Mouse (Mus musculus) brain, adult 10 weeks (tissue): ENCODE measurements around the gene Phgr1. TPM values are rescaled to one million over a fixed set of nuclear protein-coding genes. Genes with fewer than 3 reads are reported as not detected.

Experiments
- polyA plus RNA-seq: library from polyadenylated mRNA; stranded (reverse); fragments of 350-450 nt; fragmentation: Illumina TruSeq; extraction: RNeasy Lipid Tissue Mini Kit (QIAGEN cat#74804); gene quantifications from one replicate; pipeline ENCODE4 v1.2.3, GENCODE M21; 2015; ENCODE audit warnings: low read depth, low replicate concordance

Phgr1 gene
- not detected for polyA plus RNA-seq

DNA sequence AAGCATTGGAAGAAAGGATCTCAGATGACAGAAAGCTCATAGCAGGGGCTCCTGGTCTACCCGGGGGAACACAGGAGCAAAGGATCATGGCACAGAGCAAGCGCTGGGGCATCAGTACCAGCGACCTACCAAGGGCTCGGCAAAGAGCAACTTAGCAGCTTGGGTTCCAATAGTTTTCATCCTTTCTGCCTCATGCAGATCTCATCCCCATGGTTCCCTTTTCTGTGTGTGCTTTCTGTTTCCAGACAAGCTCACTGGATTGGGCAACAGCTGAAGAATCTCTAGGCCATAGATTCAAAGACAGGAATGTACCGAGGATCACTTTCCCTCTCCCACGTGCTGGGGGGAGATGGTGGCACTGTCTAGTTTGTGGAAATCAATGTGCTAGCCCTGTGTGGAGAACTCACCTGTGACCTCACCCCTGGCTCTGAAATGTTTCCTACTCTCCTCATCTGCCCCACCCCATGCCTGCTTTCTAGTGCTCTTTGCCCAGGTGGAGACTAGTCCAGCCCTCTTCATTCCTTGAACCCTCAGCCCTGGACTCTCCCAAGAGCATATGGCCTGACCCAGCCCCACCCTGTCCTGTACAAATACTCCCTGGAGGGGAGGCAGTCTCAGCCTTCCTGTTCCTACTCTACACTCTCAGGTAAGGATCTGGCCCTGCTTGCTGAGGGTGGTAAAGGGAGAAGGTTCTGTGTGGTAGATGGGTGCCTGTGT is at the start of gene Phgr1:
Gene Phgr1, plus strand, starts transcription at position 612 of the 717 bp plus-strand sequence.

DNA sequence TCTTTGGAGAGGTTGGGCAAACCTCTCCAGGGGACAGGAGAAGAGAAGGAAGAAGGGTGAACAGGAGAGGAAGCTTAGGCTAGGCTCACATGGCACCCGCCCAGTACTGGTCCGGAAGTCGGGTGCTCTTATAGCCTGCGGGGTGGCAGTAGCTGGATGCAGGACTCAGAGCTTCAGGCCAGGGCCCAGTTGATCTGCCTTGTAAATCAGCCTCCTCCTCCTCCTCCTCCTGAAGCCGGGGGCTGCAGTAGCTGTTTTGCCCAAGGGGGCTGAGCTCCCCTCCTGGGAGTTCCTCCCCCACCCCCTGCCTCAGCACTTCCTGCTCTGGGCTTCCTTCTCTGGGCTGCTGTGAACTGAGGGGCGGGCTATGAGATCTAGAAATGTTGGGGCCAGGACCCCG is 44.2 kb upstream of the Phgr1 start, which contains the start of gene Plcb2:
Gene Plcb2, minus strand, starts transcription at position 102 of the 400 bp plus-strand sequence.

DNA sequence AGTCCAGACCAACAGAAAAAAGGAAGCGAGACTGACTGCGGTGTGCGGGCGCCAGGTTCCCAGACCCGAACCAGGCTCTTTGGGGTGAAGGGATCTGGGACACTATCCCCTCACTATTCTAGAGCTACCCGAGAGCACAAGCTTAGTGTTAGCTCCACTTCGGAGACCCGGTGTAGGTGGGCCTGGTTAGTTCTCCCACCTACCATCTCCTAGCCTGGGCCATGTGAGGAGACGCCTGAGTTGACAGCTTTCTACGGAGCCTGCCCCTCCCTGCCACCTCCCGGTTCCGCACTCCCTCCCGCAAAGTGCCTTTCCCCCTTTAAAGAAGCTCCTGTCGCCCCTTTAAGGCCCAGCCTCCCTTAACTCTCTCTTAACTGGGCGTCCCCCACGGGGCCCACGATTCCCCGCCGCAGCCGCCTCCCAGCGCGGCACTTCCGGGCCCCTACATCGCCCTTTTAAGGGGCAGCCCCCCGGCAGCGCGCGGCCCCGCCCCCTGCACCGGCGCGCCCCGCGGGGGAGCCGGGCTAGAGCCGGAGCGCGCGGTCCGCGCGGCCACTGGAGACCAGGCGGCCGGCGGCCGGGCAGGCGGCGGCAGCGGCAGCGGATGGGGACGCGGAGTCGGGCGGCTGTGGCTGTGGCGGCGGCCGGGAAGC is 27.2 kb upstream of the Phgr1 start, which contains the start of gene Inafm2:
Gene Inafm2, plus strand, starts transcription at position 527 of the 653 bp plus-strand sequence.

DNA sequence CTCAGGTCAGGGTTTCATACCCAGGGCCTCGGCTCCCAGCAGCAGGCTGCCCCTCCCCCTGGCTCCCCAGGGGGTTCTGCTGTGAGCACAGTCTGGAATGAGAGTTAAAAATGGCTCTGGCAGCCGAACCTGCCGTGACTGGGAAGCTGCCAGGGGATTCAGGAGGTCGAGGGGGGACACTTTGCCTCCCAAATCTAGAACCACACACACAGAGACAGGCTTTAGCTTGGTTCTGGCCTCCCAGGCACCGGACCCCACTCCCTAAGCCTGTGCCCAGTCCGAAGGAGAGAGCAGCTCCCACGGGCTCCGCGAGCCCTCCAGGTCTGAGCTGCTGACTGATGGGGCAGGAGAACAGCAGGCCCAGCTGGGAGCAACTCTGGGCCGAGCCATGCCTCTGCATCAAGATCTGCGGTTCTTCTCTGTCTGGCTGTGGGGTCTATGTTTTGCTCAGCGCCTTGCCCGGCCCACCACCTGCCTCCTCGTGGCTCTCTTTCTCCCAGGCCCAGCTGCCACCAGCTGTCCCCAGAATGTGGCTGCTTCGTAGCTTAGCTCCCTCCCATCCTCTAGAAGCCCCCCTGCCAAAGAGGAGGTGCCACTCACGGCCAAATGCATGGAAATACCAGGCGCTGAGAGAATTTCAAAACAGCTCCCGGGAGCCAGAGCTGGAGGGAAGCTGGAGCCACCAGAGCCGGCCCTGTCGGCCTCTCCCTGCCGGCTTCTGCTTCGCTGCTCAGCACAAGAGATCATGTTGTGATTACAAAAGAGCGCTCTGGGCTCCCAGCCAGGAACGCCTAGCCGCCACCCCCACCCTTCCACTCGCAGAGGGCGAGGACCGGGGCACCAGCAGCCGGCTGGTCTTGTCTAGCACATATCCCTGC is 10.4 kb upstream of the Phgr1 start, which contains the start of gene Ccdc9b:
Gene Ccdc9b, minus strand, starts transcription at position 756 of the 878 bp plus-strand sequence.

DNA sequence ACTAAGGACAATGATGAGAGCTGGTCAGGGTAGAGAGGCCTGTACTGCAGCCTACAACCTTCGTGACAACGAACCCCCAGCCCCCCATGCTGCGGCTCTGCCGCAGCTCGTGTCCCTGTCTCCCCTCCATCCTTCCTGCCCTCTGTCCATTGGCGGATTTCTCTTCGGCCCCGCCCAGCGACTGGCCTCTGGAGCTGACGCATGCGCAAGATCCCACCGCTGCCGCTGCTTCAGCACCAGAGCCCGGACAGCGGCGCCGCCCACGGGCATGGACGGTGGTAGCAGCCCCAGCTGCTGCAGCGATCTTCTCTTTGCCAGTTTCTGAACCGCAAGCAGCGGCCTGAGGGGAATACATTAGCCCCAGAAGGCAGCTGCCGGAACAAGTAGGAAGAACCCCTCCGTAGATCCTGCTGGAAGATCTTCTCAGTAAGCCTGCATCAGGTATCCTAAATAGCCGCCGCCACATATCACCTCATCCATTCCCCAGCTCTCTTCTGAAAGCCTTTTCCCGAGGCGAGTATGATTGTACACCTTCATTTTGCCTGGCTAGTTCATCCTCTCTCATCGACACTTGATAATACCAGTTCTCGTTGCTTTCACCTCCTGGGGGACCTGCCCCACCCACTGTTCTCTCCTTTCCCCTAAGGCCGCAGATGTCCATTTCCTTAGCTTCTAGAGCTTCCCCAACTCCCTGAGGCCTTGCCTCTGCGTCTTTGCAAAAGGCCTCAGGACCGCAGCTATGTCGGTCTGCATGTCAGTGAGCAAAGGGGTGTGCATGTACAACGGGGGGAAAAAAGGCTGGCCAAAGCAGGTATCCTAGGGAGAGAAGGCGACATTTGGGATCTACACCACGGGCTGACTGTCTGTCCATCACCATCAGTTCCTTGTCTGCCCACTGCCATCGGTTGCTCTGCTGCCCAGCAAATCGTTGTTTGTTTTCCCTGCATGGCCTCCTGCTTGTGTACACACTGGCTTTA is 7.2 kb downstream of the Phgr1 start, which contains the start of gene Disp2:
Gene Disp2, plus strand, starts transcription at position 216 of the 977 bp plus-strand sequence.

DNA sequence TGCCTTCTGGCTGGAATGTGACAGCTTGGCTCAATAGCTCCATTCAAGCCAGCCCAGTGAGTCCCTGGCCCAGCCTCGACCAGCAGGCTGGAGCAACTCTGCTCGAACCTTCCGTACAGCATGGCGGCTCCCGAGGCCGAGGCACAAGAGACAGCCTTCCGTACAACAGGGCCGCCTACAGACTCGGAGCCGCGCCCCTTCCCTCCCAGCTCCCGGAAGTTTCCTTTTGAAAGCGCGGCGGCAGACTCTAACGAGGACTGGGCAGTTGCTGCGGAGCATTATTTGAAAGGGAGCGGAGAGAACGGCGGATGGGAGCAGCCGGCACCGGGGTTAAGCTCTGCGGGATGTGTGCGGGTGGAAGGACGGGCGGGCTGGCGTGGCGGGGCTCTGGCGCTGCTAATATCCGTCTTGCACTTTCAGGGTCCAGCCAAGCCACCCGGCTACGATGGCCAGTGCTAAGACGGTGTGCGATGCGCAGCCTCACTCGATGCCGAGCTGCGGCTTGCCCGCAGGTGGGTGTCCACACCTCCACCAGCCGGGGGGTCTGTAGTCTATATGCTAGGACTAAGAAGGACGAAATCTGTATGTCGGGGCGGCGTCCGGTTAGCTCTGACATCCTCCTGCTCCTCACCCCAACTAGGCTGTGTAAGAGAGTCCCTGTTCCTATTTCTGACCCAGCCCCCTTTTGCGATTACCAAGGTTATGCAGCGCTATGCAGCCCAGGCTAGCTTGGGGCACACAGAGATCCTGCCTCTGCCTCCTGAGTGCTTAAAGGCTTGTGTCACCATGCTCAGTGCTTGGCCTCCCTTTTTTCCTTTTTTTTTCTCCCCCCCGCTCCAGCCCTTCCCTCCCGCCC is 41.6 kb downstream of the Phgr1 start, which contains the start of gene Knstrn:
Gene Knstrn, plus strand, starts transcription at position 23 of the 856 bp plus-strand sequence.

Other genes starting within 250 kb of the Phgr1 start
- gene Bmf, start 223.1 kb upstream of the Phgr1 start, polyA plus RNA-seq, result 4.3 TPM
- 1.3 TPM for gene Bub1b, start 174.6 kb upstream of the Phgr1 start, polyA plus RNA-seq
- gene Pak6, start 109.5 kb upstream of the Phgr1 start, polyA plus RNA-seq, result 31.5 TPM
- gene Ankrd63, start 68.8 kb upstream of the Phgr1 start, polyA plus RNA-seq, result 15.3 TPM
- gene Plcb2, start 44.3 kb upstream of the Phgr1 start, polyA plus RNA-seq, result 2.4 TPM
- gene Inafm2, start 27.0 kb upstream of the Phgr1 start, polyA plus RNA-seq, result 25.2 TPM
- 4.2 TPM for gene Ccdc9b, start 10.1 kb upstream of the Phgr1 start, polyA plus RNA-seq
- 137 TPM for gene Disp2, start 7.0 kb downstream of the Phgr1 start, polyA plus RNA-seq
- 2.0 TPM for gene Knstrn, start 41.2 kb downstream of the Phgr1 start, polyA plus RNA-seq
- 84.6 TPM for gene Ivd, start 89.2 kb downstream of the Phgr1 start, polyA plus RNA-seq
- gene Bahd1, start 127.6 kb downstream of the Phgr1 start, polyA plus RNA-seq, result 16.6 TPM
- gene Chst14, start 153.7 kb downstream of the Phgr1 start, polyA plus RNA-seq, result 2.5 TPM